ENCODE assay signal across 8 mouse cellular contexts in genomic region chr9:121348476-121348875, GRCm38 (mm10). TPM values are rescaled to one million over a fixed set of nuclear protein-coding genes. Genes with fewer than 3 reads are reported as not detected.
DNase-seq lines count a peak whose midpoint lies in the region; ATAC-seq and TF ChIP-seq lines count a peak whose summit lies in the region.

No protein-coding gene starts in this region.

- DNase-seq in CH12.LX (ENCODE audit: extremely low read depth): no peak
- DNase-seq in brain, embryonic 14.5 days (ENCODE audit: low read depth): peak; percentile 64
- no peak for DNase-seq in hindbrain, embryonic 14.5 days (ENCODE audit: low spot score)
- DNase-seq in liver, postnatal 0 days: no peak
- DNase-seq in right cerebral cortex, postnatal 10 days (ENCODE audit: low spot score in 2 of 2): no peak
- DNase-seq in frontal cortex, postnatal 14 days (ENCODE audit: low spot score in 2 of 2): no peak
- DNase-seq in c-Kit-positive CD71-positive TER-119-positive erythroid progenitor cells, embryonic 14.5 days (ENCODE audit: low spot score): no peak
- DNase-seq in Muller cell, postnatal 12 days (ENCODE audit: inconsistent ontology term): no peak

- no peak for TF ChIP-seq CTCF in CH12.LX (conservative IDR thresholded peaks at IDR 0.05 in 1 of 2, IDR thresholded peaks at IDR 0.05 in 1 of 2; ENCODE audit: low read depth in 2 of 2, low read length in 2 of 2)
- TF ChIP-seq CTCF in brain, embryonic 14.5 days (IDR thresholded peaks at IDR 0.05; ENCODE audit: borderline replicate concordance, extremely low read depth, insufficient read depth, insufficient read length): no peak
- TF ChIP-seq CTCF in liver, postnatal 0 days (IDR thresholded peaks at IDR 0.05; ENCODE audit: low read depth): no peak

- H3K36me3 ChIP-seq in CH12.LX (replicated peaks in 1 of 2; ENCODE audit: control insufficient read depth in 1 of 2, insufficient read depth in 1 of 2, low read length in 1 of 2): peaks cover 0 to 18% of the 10 kb centered on the region in 2 experiments
- no peaks in the 10 kb centered on the region for H3K36me3 ChIP-seq in hindbrain, embryonic 14.5 days (replicated peaks; ENCODE audit: control insufficient read depth, insufficient read depth)
- no peaks in the 10 kb centered on the region for H3K36me3 ChIP-seq in liver, postnatal 0 days (replicated peaks; ENCODE audit: insufficient read depth, low read length)

- TF ChIP-seq POLR2A in CH12.LX (IDR thresholded peaks at IDR 0.05; ENCODE audit: low read depth, low read length): no peak
- TF ChIP-seq POLR2A in brain, embryonic 14.5 days (IDR thresholded peaks at IDR 0.05; ENCODE audit: borderline replicate concordance, extremely low read depth, insufficient read depth, insufficient read length, poor library complexity, severe bottlenecking): no peak

- no peak for ATAC-seq in hindbrain, embryonic 14.5 days (ENCODE audit: low FRiP score)
- ATAC-seq in liver, postnatal 0 days: no peak

- H3K4me2 ChIP-seq in CH12.LX (ENCODE audit: insufficient read depth, low read depth, poor library complexity, severe bottlenecking): no peak overlapping the region
- no peak overlapping the region for H3K4me2 ChIP-seq in hindbrain, embryonic 14.5 days (replicated peaks)
- H3K4me2 ChIP-seq in liver, postnatal 0 days (ENCODE audit: low read depth, low read length): no peak overlapping the region

- H3K9me3 ChIP-seq in CH12.LX (replicated peaks; ENCODE audit: low read length): no peaks in the 10 kb centered on the region
- H3K9me3 ChIP-seq in hindbrain, embryonic 14.5 days (ENCODE audit: control insufficient read depth, low read length): no peaks in the 10 kb centered on the region
- H3K9me3 ChIP-seq in liver, postnatal 0 days (ENCODE audit: low read length): no peaks in the 10 kb centered on the region

- H3K4me1 ChIP-seq in CH12.LX (ENCODE audit: control insufficient read depth in 1 of 2, insufficient read depth in 2 of 2): peaks cover 12 to 60% of the 10 kb centered on the region in 2 experiments
- peaks cover 28% of the 10 kb centered on the region for H3K4me1 ChIP-seq in hindbrain, embryonic 14.5 days (replicated peaks; ENCODE audit: control insufficient read depth, insufficient read depth, low read length)
- peaks cover 37% of the 10 kb centered on the region for H3K4me1 ChIP-seq in liver, postnatal 0 days (ENCODE audit: insufficient read depth)

- H3K79me2 ChIP-seq in CH12.LX (replicated peaks; ENCODE audit: control insufficient read depth, extremely low read depth, insufficient read depth, poor library complexity, severe bottlenecking): no peaks in the 10 kb centered on the region

- in situ Hi-C loops in CH12.LX (cut with MboI; ENCODE audit: low pct_ligation_motif_present, low pct_unique_long_range_greater_than_20kb, low sequenced_read_pairs): no loop called here

- no peak overlapping the region for H3K4me3 ChIP-seq in CH12.LX (replicated peaks in 1 of 3; ENCODE audit: low read depth in 2 of 3, low read length in 2 of 3, poor library complexity in 1 of 3)
- no peak overlapping the region for H3K4me3 ChIP-seq in hindbrain, embryonic 14.5 days (replicated peaks; ENCODE audit: low read length)
- no peak overlapping the region for H3K4me3 ChIP-seq in liver, postnatal 0 days (ENCODE audit: low read depth, low read length)

- dilution Hi-C loops in CH12.LX (cut with MboI; ENCODE audit: extremely low pct_ligation_motif_present, extremely low pct_unique_long_range_greater_than_20kb, low sequenced_read_pairs): no loop called here

- WGBS in hindbrain, embryonic 14.5 days: 4% methylated on average over 5 of the region's 5 CpGs
- 17% methylated on average over 5 of the region's 5 CpGs for WGBS in liver, postnatal 0 days (ENCODE audit: insufficient replicate concordance)

- H3K9ac ChIP-seq in CH12.LX (ENCODE audit: insufficient read depth, low read depth): no peak overlapping the region
- H3K9ac ChIP-seq in hindbrain, embryonic 14.5 days: peak overlapping the region; percentile 21; the same call in 1 of the 2 replicates
- peak overlapping the region; percentile 44 for H3K9ac ChIP-seq in liver, postnatal 0 days (replicated peaks)

- TF ChIP-seq RAD21 in CH12.LX (IDR thresholded peaks at IDR 0.05; ENCODE audit: low read depth, low read length): no peak

- no peaks in the 10 kb centered on the region for H3K27me3 ChIP-seq in CH12.LX (replicated peaks)
- no peaks in the 10 kb centered on the region for H3K27me3 ChIP-seq in hindbrain, embryonic 14.5 days (ENCODE audit: control insufficient read depth, insufficient read depth, low read length)
- H3K27me3 ChIP-seq in liver, postnatal 0 days (ENCODE audit: insufficient read depth, low read length): no peaks in the 10 kb centered on the region

- H3K27ac ChIP-seq in CH12.LX (ENCODE audit: insufficient read depth, low read depth): no peak overlapping the region
- peak overlapping the region; percentile 71 for H3K27ac ChIP-seq in hindbrain, embryonic 14.5 days
- H3K27ac ChIP-seq in liver, postnatal 0 days (ENCODE audit: low read depth): peak overlapping the region; percentile 74

- TF ChIP-seq EP300 in CH12.LX (IDR thresholded peaks at IDR 0.05; ENCODE audit: low read length): no peak
- TF ChIP-seq EP300 in liver, postnatal 0 days (IDR thresholded peaks at IDR 0.05; ENCODE audit: low read depth): no peak

TF ChIP-seq in CH12.LX, 34 proteins besides CTCF, POLR2A, EP300 and RAD21:
- TF ChIP-seq BHLHE40 (IDR thresholded peaks at IDR 0.05; ENCODE audit: low read depth, low read length): no peak
- peak; percentile 50; the same call in 1 of the 2 replicates for TF ChIP-seq ELF1 (IDR thresholded peaks at IDR 0.05; ENCODE audit: low read depth, low read length)

RNA-seq across cellular contexts. Expression of gene Trak1, which starts 51.2 kb away (rescaled TPM):
- 16.5 and 18.1 TPM in 2 replicates for total RNA-seq in CH12.LX (2012; rRNA removed)
- total RNA-seq in CH12.LX (2014; rRNA removed): 7.0 and 8.2 TPM in 2 replicates
- polyA plus RNA-seq in CH12.LX (2012; ENCODE audit: insufficient read length, low read depth): 24.6 and 28.6 TPM in 2 replicates
- polyA plus RNA-seq in brain, embryonic 14.5 days (2012; rRNA removed): 59.2 and 77.7 TPM in 2 replicates
- polyA plus RNA-seq in hindbrain, embryonic 14.5 days (2014; fragmentation: Nextera tagmentation; extraction: Ambion mirVana): 63.0 and 65.9 TPM in 2 replicates
- 4.9 and 5.1 TPM in 2 replicates for polyA plus RNA-seq in liver, postnatal 0 days (2015; fragmentation: Nextera tagmentation; extraction: Ambion mirVana)
